Mouse (Mus musculus) hindbrain, embryonic 16.5 days (tissue): ENCODE measurements around the gene Mpp6. TPM values are rescaled to one million over a fixed set of nuclear protein-coding genes. Genes with fewer than 3 reads are reported as not detected.

ENCODE experiments used
- ATAC-seq: fragments of 200-750 bp; cut with Nextera tagmentation; 2 replicates; pipeline ENCODE4 v1.8.0; 2017; ENCODE audit warnings: moderate TSS enrichment, moderate library complexity
- H3K27ac ChIP-seq: fragments of 300-500 bp; sonication (generic); 2 replicates; pipeline ENCODE4 v1.5.1; 2014; ENCODE audit warnings: low read depth, mild to moderate bottlenecking, control low read depth, low read length, moderate library complexity
- H3K27me3 ChIP-seq: fragments of 300-500 bp; sonication (generic); replicated peaks from 2 replicates; pipeline ENCODE4 v1.6.1; 2014; ENCODE audit warnings: low read length; ENCODE audit not compliant: control insufficient read depth, insufficient read depth
- H3K36me3 ChIP-seq: fragments of 300-500 bp; sonication (generic); 2 replicates; pipeline ENCODE4 v1.6.1; 2014; ENCODE audit warnings: mild to moderate bottlenecking, low read length, moderate library complexity, mixed read lengths; ENCODE audit not compliant: control insufficient read depth, insufficient read depth
- H3K4me1 ChIP-seq: fragments of 300-500 bp; sonication (generic); 2 replicates; pipeline ENCODE4 v1.6.1; 2014; ENCODE audit warnings: low read depth, low read length; ENCODE audit not compliant: control insufficient read depth, insufficient read depth
- H3K4me2 ChIP-seq: fragments of 300-500 bp; sonication (generic); 2 replicates; pipeline ENCODE4 v1.6.1; 2014; ENCODE audit warnings: mild to moderate bottlenecking, low read length, control low read depth, moderate library complexity
- H3K4me3 ChIP-seq: fragments of 300-500 bp; sonication (generic); 2 replicates; pipeline ENCODE4 v1.5.1; 2014; ENCODE audit warnings: mild to moderate bottlenecking, low read length, control low read depth, moderate library complexity
- H3K9ac ChIP-seq: fragments of 300-500 bp; sonication (generic); 2 replicates; pipeline ENCODE4 v1.6.1; 2014; ENCODE audit warnings: low read depth, mild to moderate bottlenecking, control low read depth, low read length, moderate library complexity
- H3K9me3 ChIP-seq: fragments of 300-500 bp; sonication (generic); 2 replicates; pipeline ENCODE4 v1.6.1; 2014; ENCODE audit warnings: mild to moderate bottlenecking, low read length, moderate library complexity; ENCODE audit not compliant: control insufficient read depth
- WGBS: fragments of 180-500 bp; shearing (Covaris S2); extraction: QIAGEN DNeasy Blood & Tissue Kit; methylation state at CpG from one replicate; pipeline ENCODE4 v1.1.7; 2014; 5-methylcytosine and 5-hydroxymethylcytosine counted together
- polyA plus RNA-seq: library from polyadenylated mRNA; unstranded; fragments of >200 nt; fragmentation: Nextera tagmentation; extraction: Ambion mirVana; gene quantifications from 2 replicates; pipeline ENCODE4 v1.2.1, GENCODE M21; 2015

The Mpp6 gene
- polyA plus RNA-seq, 1 experiment from 2014 or later: 51.5 TPM

DNA sequence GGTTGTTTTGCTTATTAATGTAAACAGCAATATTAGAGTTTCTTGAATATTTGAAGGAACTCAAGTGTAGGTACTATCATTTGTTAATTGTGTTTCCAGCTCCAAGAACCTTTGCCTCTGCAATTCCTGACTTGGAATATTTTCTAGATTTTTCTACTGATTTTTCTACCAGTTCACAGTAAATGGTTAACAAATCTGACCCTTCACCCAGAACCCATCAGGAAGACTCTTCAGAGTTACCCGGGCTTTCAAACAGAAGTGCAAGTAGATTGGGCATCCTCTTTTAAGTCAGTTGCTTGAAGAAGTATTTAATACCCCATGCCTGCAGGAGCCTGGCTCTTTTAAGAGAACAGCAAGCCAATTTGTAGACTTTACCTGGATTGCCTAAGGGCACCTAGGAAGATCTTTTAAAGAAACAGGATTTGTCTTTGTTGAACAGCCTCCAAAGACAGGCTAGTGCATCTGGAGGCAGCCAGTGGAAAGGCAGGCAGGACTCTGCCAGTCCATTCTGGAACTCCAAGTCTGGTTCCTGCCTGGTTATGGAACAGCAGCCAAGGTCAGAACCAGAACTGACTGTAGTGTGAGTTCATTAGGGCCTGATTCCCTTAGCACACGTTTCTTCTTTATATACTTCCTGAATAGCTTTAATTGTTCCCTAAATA is 104.8 kb downstream of the Mpp6 start:
- Histone ChIP-seq H3K36me3 (peaks cover 2% of the 10 kb centered on the region; the same call in 1 of the 2 replicates), H3K9me3 (no peaks in the 10 kb centered on the region), H3K4me2 (no peak overlapping the region), H3K9ac (no peak overlapping the region), H3K27ac (no peak overlapping the region), H3K27me3 (no peaks in the 10 kb centered on the region), H3K4me3 (no peak overlapping the region), H3K4me1 (no peaks in the 10 kb centered on the region)
- no peak for ATAC-seq
- WGBS: 74% methylated on average over 2 of the region's 2 CpGs

DNA sequence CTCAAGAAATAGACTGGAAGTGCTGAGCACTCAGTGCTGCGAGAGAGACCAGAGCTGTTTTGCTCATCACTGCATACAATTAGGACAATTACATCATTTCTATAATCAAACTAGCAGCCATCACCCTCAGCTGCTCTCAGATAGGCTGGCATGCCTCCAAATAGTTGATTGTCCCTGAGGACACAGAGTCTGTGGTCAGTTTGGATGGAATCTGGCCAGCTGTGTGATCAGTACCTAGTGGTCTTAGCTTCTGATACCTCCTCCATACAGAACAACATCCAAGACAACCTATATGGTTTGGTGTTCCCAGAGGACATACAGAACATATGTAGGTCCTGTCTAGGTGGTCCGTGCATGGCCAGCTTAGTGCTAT is 105.3 kb downstream of the Mpp6 start:
- H3K4me2 ChIP-seq: no peak overlapping the region
- 77% methylated on average over 2 of the region's 2 CpGs for WGBS
- ATAC-seq: no peak
- no peaks in the 10 kb centered on the region for H3K27me3 ChIP-seq
- no peaks in the 10 kb centered on the region for H3K9me3 ChIP-seq
- H3K27ac ChIP-seq: no peak overlapping the region
- H3K4me1 ChIP-seq: no peaks in the 10 kb centered on the region
- H3K4me3 ChIP-seq: no peak overlapping the region
- peaks cover 2% of the 10 kb centered on the region; the same call in 1 of the 2 replicates for H3K36me3 ChIP-seq
- no peak overlapping the region for H3K9ac ChIP-seq

- 92% methylated on average over 4 of the region's 4 CpGs for WGBS
- Histone ChIP-seq H3K4me1 (no peaks in the 10 kb centered on the region), H3K9ac (no peak overlapping the region), H3K4me2 (no peak overlapping the region), H3K27me3 (no peaks in the 10 kb centered on the region), H3K27ac (no peak overlapping the region), H3K36me3 (peaks cover 2% of the 10 kb centered on the region; the same call in 1 of the 2 replicates), H3K9me3 (no peaks in the 10 kb centered on the region), H3K4me3 (no peak overlapping the region)
- ATAC-seq: no peak
Observed at GRCm38 (mm10) chr6:50215986-50216385, 105.9 kb downstream of the Mpp6 start.

DNA sequence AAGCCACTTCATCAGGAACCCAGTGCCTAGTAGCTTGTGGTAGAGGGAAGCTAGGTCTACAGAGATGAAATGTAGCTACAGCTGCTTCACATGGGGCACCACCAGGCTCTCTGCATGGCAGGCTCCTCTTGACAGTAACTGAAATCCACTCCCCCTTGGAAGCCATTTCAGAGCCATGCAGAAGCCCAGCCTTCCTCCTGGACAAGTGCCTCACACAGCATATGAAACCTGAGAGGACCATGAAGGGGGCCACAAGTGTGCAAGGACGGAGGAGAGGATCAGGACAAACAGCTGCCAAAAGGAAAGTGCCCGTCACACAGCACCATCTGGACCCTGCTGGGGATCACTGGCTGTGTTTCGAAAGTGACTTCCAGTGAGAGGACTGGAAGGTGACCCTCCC is 108.6 kb downstream of the Mpp6 start:
- H3K4me2 ChIP-seq: no peak overlapping the region
- no peak overlapping the region for H3K4me3 ChIP-seq
- no peaks in the 10 kb centered on the region for H3K9me3 ChIP-seq
- H3K4me1 ChIP-seq: no peaks in the 10 kb centered on the region
- no peak overlapping the region for H3K27ac ChIP-seq
- no peak overlapping the region for H3K9ac ChIP-seq
- ATAC-seq: no peak
- no peaks in the 10 kb centered on the region for H3K27me3 ChIP-seq
- WGBS: 77% methylated on average over 3 of the region's 3 CpGs
- H3K36me3 ChIP-seq: peaks cover 2% of the 10 kb centered on the region

GRCm38 (mm10) chr6:50219066-50219465 is 109.0 kb downstream of the Mpp6 start:
- Histone ChIP-seq H3K4me1 (no peaks in the 10 kb centered on the region), H3K9ac (no peak overlapping the region), H3K27ac (no peak overlapping the region), H3K27me3 (no peaks in the 10 kb centered on the region), H3K9me3 (no peaks in the 10 kb centered on the region), H3K4me2 (no peak overlapping the region), H3K4me3 (no peak overlapping the region), H3K36me3 (peaks cover 2% of the 10 kb centered on the region)
- no peak for ATAC-seq
- 92% methylated on average over 6 of the region's 6 CpGs for WGBS

DNA sequence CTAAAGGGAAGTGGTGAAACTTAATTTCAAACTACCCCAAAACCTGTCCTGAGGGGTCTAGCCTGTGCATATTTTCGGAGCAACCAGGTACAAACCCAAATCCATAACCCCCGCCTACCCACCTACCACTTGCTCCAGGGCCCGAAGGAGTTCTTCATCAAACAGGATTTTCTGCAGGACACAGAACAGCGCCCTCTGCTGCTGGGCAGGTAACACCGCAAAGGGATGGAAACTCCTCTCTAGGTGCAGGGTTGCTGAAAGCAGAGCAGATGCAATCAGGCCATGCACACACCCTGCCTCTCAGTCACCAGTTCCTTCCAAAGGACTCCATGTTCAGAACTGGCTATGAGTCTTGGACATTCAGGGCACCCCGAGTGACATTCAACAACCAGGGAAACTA is 110.8 kb downstream of the Mpp6 start:
- H3K36me3 ChIP-seq: peaks cover 2% of the 10 kb centered on the region
- no peak overlapping the region for H3K27ac ChIP-seq
- no peaks in the 10 kb centered on the region for H3K4me1 ChIP-seq
- no peaks in the 10 kb centered on the region for H3K27me3 ChIP-seq
- no peaks in the 10 kb centered on the region for H3K9me3 ChIP-seq
- H3K9ac ChIP-seq: no peak overlapping the region
- WGBS: 54% methylated on average over 6 of the region's 6 CpGs
- no peak overlapping the region for H3K4me2 ChIP-seq
- ATAC-seq: no peak
- no peak overlapping the region for H3K4me3 ChIP-seq

DNA sequence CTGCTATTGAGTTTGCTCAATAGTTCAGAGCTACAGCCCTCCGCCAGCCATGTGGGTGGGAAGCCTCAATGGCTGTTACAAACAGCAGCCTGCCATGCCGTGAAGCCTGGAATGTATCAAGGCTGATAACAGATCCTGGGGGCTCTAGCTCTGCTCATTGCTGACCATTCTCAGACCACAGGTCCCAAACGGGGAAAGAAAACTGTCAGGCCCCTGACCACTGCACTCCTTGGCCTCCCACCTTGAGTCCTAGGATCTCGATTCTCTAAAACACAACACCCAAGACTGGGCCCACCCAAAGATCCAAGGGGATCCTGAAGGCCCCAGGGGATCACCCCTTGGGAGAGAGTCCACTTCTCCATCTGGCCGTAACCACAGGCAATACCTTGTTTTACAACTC is 112.3 kb downstream of the Mpp6 start:
- H3K4me2 ChIP-seq: no peak overlapping the region
- no peak for ATAC-seq
- H3K36me3 ChIP-seq: peaks cover 2% of the 10 kb centered on the region; the same call in 1 of the 2 replicates
- H3K9ac ChIP-seq: no peak overlapping the region
- H3K27ac ChIP-seq: no peak overlapping the region
- WGBS: 87% methylated on average over 5 of the region's 5 CpGs
- H3K4me1 ChIP-seq: no peaks in the 10 kb centered on the region
- no peak overlapping the region for H3K4me3 ChIP-seq
- no peaks in the 10 kb centered on the region for H3K27me3 ChIP-seq
- no peaks in the 10 kb centered on the region for H3K9me3 ChIP-seq

DNA sequence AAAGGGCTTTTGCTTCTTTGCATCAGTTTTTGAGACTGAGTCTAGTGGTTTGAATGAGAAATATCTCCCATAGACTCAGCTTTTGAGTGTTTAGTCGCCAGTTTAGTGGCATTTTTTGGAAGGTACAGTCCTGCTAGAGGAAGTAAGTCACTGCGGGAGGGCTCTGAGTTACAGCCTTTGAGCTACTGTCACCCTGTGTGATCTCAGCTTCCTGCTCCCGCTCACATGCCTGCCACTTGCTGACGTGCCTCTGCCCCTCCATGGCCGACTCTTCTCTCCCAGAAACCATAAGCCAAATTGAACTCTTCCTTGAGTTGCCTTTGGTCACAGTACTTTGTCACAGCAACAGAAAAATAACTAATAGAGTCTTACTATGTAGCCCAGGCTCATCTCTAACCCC is 112.9 kb downstream of the Mpp6 start:
- WGBS: 75% methylated on average over 5 of the region's 5 CpGs
- Histone ChIP-seq H3K4me2 (no peak overlapping the region), H3K4me3 (no peak overlapping the region), H3K9me3 (no peaks in the 10 kb centered on the region), H3K27me3 (no peaks in the 10 kb centered on the region), H3K9ac (no peak overlapping the region), H3K27ac (no peak overlapping the region), H3K36me3 (peaks cover 2% of the 10 kb centered on the region; the same call in 1 of the 2 replicates), H3K4me1 (no peaks in the 10 kb centered on the region)
- ATAC-seq: no peak

- H3K4me3 ChIP-seq: no peak overlapping the region
- H3K27me3 ChIP-seq: no peaks in the 10 kb centered on the region
- H3K27ac ChIP-seq: no peak overlapping the region
- H3K9ac ChIP-seq: no peak overlapping the region
- WGBS: 97% methylated on average over 4 of the region's 4 CpGs
- no peak overlapping the region for H3K4me2 ChIP-seq
- ATAC-seq: no peak
- no peaks in the 10 kb centered on the region for H3K4me1 ChIP-seq
- no peaks in the 10 kb centered on the region for H3K9me3 ChIP-seq
- peaks cover 2% of the 10 kb centered on the region; the same call in 1 of the 2 replicates for H3K36me3 ChIP-seq
Observed at GRCm38 (mm10) chr6:50223606-50224005, 113.6 kb downstream of the Mpp6 start.
